Mouse (Mus musculus): ENCODE measurements around the gene 9430038I01Rik. TPM values are rescaled to one million over a fixed set of nuclear protein-coding genes. Genes with fewer than 3 reads are reported as not detected.

Gene 9430038I01Rik
- polyA plus RNA-seq, 1 experiment from 2014 or later = 16.0 TPM

DNA sequence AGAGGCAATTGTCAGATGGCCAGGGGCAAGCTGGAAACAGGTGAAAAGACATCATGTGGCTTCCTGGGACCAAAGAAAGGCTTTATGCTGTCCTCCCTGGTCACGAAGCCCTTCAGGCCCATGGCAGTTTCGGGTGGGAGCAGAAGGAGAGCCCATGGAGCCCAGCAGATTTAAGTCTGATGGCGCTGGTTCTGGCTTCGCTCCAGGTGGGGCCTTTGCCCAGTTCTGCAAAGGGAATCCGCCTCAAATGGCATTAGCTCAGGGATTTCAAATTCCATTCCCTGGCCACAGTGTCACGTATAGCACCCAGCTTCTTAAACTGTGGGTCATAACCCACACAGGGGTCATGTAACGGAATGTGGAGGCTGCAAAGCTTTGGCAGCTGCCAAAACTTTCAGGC, 63.7 kb downstream of the 9430038I01Rik start:
- Histone ChIP-seq H3K9ac (no peak overlapping the region), H3K9me3 (no peaks in the 10 kb centered on the region), H3K4me1 (peaks cover 6% of the 10 kb centered on the region; the same call in 1 of the 2 replicates), H3K27ac (no peak overlapping the region), H3K36me3 (replicated peaks) (no peaks in the 10 kb centered on the region), H3K4me3 (replicated peaks) (no peak overlapping the region), H3K27me3 (0 out of 2 replicates have a peak, but pooled peaks cover 3% of the 10 kb centered on the region), H3K4me2 (no peak overlapping the region)
- 84% methylated on average over 7 of the region's 7 CpGs for WGBS
- no peak for ATAC-seq (ENCODE audit: low FRiP score)

DNA sequence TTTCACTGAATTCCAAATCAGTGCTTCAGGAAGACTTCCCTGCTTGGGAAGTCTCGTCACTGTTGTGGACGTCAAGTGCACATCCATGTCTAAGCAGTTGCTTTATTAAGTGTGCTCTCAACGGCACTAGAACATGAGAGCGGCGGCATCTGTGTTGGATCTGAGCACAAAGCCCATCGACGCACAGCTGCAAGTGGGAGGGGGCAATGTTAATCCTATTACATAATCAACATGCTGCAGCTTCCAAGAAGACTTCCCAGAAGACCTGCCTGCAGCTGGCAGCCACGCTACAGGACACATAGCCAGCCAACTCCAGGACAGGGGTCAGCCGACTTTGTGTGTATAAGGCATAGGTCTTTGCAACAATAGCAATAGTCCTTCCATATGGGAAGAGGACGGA, 64.5 kb downstream of the 9430038I01Rik start:
- Histone ChIP-seq H3K9ac (no peak overlapping the region), H3K9me3 (no peaks in the 10 kb centered on the region), H3K4me3 (replicated peaks) (no peak overlapping the region), H3K36me3 (replicated peaks) (no peaks in the 10 kb centered on the region), H3K27me3 (0 out of 2 replicates have a peak, but pooled peaks cover 3% of the 10 kb centered on the region), H3K4me1 (peaks cover 6% of the 10 kb centered on the region; the same call in 1 of the 2 replicates), H3K27ac (no peak overlapping the region), H3K4me2 (no peak overlapping the region)
- WGBS = 54% methylated on average over 10 of the region's 10 CpGs
- no peak for ATAC-seq (ENCODE audit: low FRiP score)

- Histone ChIP-seq H3K9ac (no peak overlapping the region), H3K27me3 (peaks cover 24% of the 10 kb centered on the region), H3K36me3 (replicated peaks) (no peaks in the 10 kb centered on the region), H3K4me1 (no peaks in the 10 kb centered on the region), H3K27ac (no peak overlapping the region), H3K9me3 (no peaks in the 10 kb centered on the region), H3K4me2 (no peak overlapping the region), H3K4me3 (replicated peaks) (no peak overlapping the region)
- 100% methylated on average over 2 of the region's 2 CpGs for WGBS
- no peak for ATAC-seq (ENCODE audit: low FRiP score)
These were observed 76.6 kb downstream of the 9430038I01Rik start for GRCm38 (mm10) chr7:137333951-137334350.

Other genes starting within 250 kb of the 9430038I01Rik start
- 3.4 and 6.4 TPM in 2 replicates for gene Ebf3, start 96.3 kb downstream of the 9430038I01Rik start, polyA plus RNA-seq (2016; fragmentation: Nextera tagmentation; extraction: Ambion mirVana)
- 275 and 279 TPM in 2 replicates for gene Glrx3, start 26.9 kb upstream of the 9430038I01Rik start, polyA plus RNA-seq (2016; fragmentation: Nextera tagmentation; extraction: Ambion mirVana)

All from forebrain, embryonic 12.5 days (tissue).